Mouse (Mus musculus) ES-E14 (cell line): ENCODE measurements at regions not wholly inside any gene's neighbourhood (a gene's known extent, or its start where the extent isn't known, plus 50 kb on each side); places are given as distances from the start of the nearest gene placed in this dataset.

ENCODE experiments used
- DNase-seq: peaks from one replicate; pipeline ENCODE4 v3.0.0-alpha.2; 2013; ENCODE audit warnings: low read depth, low spot score
- H3K27ac ChIP-seq: 2 replicates; pipeline ENCODE4 v1.5.1; 2012; ENCODE audit warnings: low read depth, mild to moderate bottlenecking, low read length, moderate library complexity, mixed read lengths; ENCODE audit not compliant: poor library complexity, insufficient read depth, severe bottlenecking
- H3K36me3 ChIP-seq: 2 replicates; pipeline ENCODE4 v1.6.1; 2012; ENCODE audit warnings: mild to moderate bottlenecking, low read length, moderate library complexity, mixed read lengths; ENCODE audit not compliant: control insufficient read depth, poor library complexity, insufficient read depth, severe bottlenecking
- H3K4me1 ChIP-seq, 2 experiments: fragments of 150-350 bp in 1 of 2; sonication (generic) in 1 of 2; 2 replicates each; pipeline ENCODE4 v1.6.1; 2012; ENCODE audit warnings: low read length in 2 of 2, mild to moderate bottlenecking in 1 of 2, mixed read lengths in 1 of 2; ENCODE audit not compliant: control insufficient read depth in 2 of 2, insufficient read depth in 2 of 2, poor library complexity in 1 of 2
- H3K4me3 ChIP-seq, 2 experiments: fragments of 150-350 bp in 1 of 2; sonication (generic) in 1 of 2; 2 replicates each; pipeline ENCODE4 v1.5.1; 2012; ENCODE audit warnings: low read length in 2 of 2, low read depth in 1 of 2, mild to moderate bottlenecking in 1 of 2, mixed read lengths in 1 of 2; ENCODE audit not compliant: insufficient read depth in 1 of 2, poor library complexity in 1 of 2, severe bottlenecking in 1 of 2
- H3K9ac ChIP-seq: 2 replicates; pipeline ENCODE4 v1.6.1; 2012; ENCODE audit warnings: low read depth, mild to moderate bottlenecking, low read length, mixed read lengths; ENCODE audit not compliant: poor library complexity, insufficient read depth, severe bottlenecking
- H3K9me3 ChIP-seq: fragments of 150-350 bp; sonication (generic); 2 replicates; pipeline ENCODE4 v1.6.1; 2012; ENCODE audit warnings: low read depth, mild to moderate bottlenecking, low read length; ENCODE audit not compliant: control insufficient read depth, insufficient read depth
- CHD2 ChIP-seq: IDR thresholded peaks from 2 replicates; pipeline ENCODE4 v1.6.1; 2014; ENCODE audit warnings: mild to moderate bottlenecking, low read depth, low read length, inconsistent platforms
- HCFC1 ChIP-seq: IDR thresholded peaks from 2 replicates; pipeline ENCODE4 v1.6.1; 2012; ENCODE audit warnings: low read length, inconsistent platforms, borderline replicate concordance; ENCODE audit not compliant: insufficient read depth
- MAFK ChIP-seq: IDR thresholded peaks from 2 replicates; pipeline ENCODE4 v1.6.1; 2014; ENCODE audit warnings: mild to moderate bottlenecking, low read depth, low read length, inconsistent platforms; ENCODE audit not compliant: insufficient read depth
- ZC3H11A ChIP-seq: IDR thresholded peaks from 2 replicates; pipeline ENCODE4 v1.6.1; 2012; ENCODE audit warnings: low read depth, mild to moderate bottlenecking, inconsistent platforms, low read length, borderline replicate concordance
- ZNF384 ChIP-seq: IDR thresholded peaks from 2 replicates; pipeline ENCODE4 v1.6.1; 2012; ENCODE audit warnings: low read depth, low read length, inconsistent platforms
- in situ Hi-C, 2 experiments: fragments of 600-800 bp; cut with MboI; formaldehyde crosslinking; loops; one replicate each; pipeline ENCODE4 v1.15.1; 2025; ENCODE audit warnings: low sequenced_read_pairs in 2 of 2, inconsistent platforms in 1 of 2; ENCODE audit not compliant: unreplicated experiment in 2 of 2

- H3K27ac ChIP-seq: no peak overlapping the region
- DNase-seq: no peak
- H3K4me3 ChIP-seq: no peak overlapping the region
- in situ Hi-C loops: no loop called here
- no peaks in the 10 kb centered on the region for H3K4me1 ChIP-seq
- no peak overlapping the region for H3K9ac ChIP-seq
- no peak for TF ChIP-seq HCFC1
- no peak for TF ChIP-seq CHD2
- TF ChIP-seq ZC3H11A: no peak
- no peak for TF ChIP-seq ZNF384
- TF ChIP-seq MAFK: no peak
- no peaks in the 10 kb centered on the region for H3K36me3 ChIP-seq
- no peaks in the 10 kb centered on the region for H3K9me3 ChIP-seq
Measured at GRCm38 (mm10) chr12:65325347-65325746, 100.0 kb downstream of the Wdr20rt start.

GRCm38 (mm10) chr12:65328532-65328931, 103.2 kb downstream of the Wdr20rt start:
- Histone ChIP-seq H3K4me1 (no peaks in the 10 kb centered on the region), H3K36me3 (no peaks in the 10 kb centered on the region), H3K27ac (no peak overlapping the region), H3K9me3 (no peaks in the 10 kb centered on the region), H3K9ac (no peak overlapping the region), H3K4me3 (no peak overlapping the region)
- no peak for TF ChIP-seq MAFK
- TF ChIP-seq ZNF384: no peak
- no peak for TF ChIP-seq ZC3H11A
- in situ Hi-C loops: no loop called here
- DNase-seq: no peak

- DNase-seq: no peak
- Histone ChIP-seq H3K27ac (no peak overlapping the region), H3K36me3 (no peaks in the 10 kb centered on the region), H3K9ac (no peak overlapping the region), H3K4me3 (no peak overlapping the region), H3K9me3 (no peaks in the 10 kb centered on the region), H3K4me1 (no peaks in the 10 kb centered on the region)
- in situ Hi-C loops: no loop called here
- TF ChIP-seq ZNF384: no peak
- no peak for TF ChIP-seq HCFC1
- no peak for TF ChIP-seq CHD2
- no peak for TF ChIP-seq MAFK
- TF ChIP-seq ZC3H11A: no peak
Measured at GRCm38 (mm10) chr12:65329678-65330077, 104.4 kb downstream of the Wdr20rt start.

- Histone ChIP-seq H3K9me3 (no peaks in the 10 kb centered on the region), H3K9ac (no peak overlapping the region), H3K4me1 (no peaks in the 10 kb centered on the region), H3K4me3 (no peak overlapping the region), H3K36me3 (no peaks in the 10 kb centered on the region), H3K27ac (no peak overlapping the region)
- TF ChIP-seq ZC3H11A (no peak), MAFK (no peak), CHD2 (no peak), HCFC1 (no peak), ZNF384 (no peak)
- DNase-seq: no peak
- in situ Hi-C loops: no loop called here
Measured at GRCm38 (mm10) chr12:65340009-65340408, 114.7 kb downstream of the Wdr20rt start.

- no peak for DNase-seq
- TF ChIP-seq ZNF384: no peak
- no peak for TF ChIP-seq HCFC1
- no peak for TF ChIP-seq CHD2
- TF ChIP-seq ZC3H11A: no peak
- no peak for TF ChIP-seq MAFK
- H3K4me1 ChIP-seq: no peaks in the 10 kb centered on the region
- H3K27ac ChIP-seq: no peak overlapping the region
- H3K36me3 ChIP-seq: no peaks in the 10 kb centered on the region
- H3K4me3 ChIP-seq: no peak overlapping the region
- in situ Hi-C loops: no loop called here
- no peak overlapping the region for H3K9ac ChIP-seq
- no peaks in the 10 kb centered on the region for H3K9me3 ChIP-seq
Measured at GRCm38 (mm10) chr12:65347251-65347650, 121.9 kb downstream of the Wdr20rt start.
